Mouse (Mus musculus) cortical plate, adult 2 months (tissue): ENCODE data around the gene Ier5.

Experiments used
- CTCF ChIP-seq: fragments of 200-500 bp; IDR thresholded peaks from 2 replicates; pipeline ENCODE4 v1.5.1; 2011; ENCODE audit warnings: mild to moderate bottlenecking, control low read depth, low read length; ENCODE audit not compliant: insufficient read depth; ENCODE audit errors: extremely low read depth
- POLR2A ChIP-seq: fragments of 200-500 bp; IDR thresholded peaks from 2 replicates; pipeline ENCODE4 v1.6.1; 2011; ENCODE audit warnings: mild to moderate bottlenecking, low read length, control low read depth; ENCODE audit not compliant: insufficient read depth; ENCODE audit errors: extremely low read depth

GRCm38 (mm10) chr1:155082965-155083268 is 16.5 kb downstream of the Ier5 start:
- TF ChIP-seq CTCF, result no peak
- no peak for TF ChIP-seq POLR2A
